Mouse (Mus musculus): Measurements from ENCODE around the gene Skap2. TPM values are rescaled to one million over a fixed set of nuclear protein-coding genes. Genes with fewer than 3 reads are reported as not detected.

The Skap2 gene
- polyA plus RNA-seq, 1 experiment: 23.0 TPM

- Histone ChIP-seq H3K9me3 (no peaks in the 10 kb centered on the region), H3K36me3 (replicated peaks; ENCODE audit: low read length) (peaks cover 92% of the 10 kb centered on the region), H3K4me1 (peaks cover 11% of the 10 kb centered on the region), H3K4me3 (replicated peaks) (no peak overlapping the region), H3K27me3 (replicated peaks) (no peaks in the 10 kb centered on the region)
- TF ChIP-seq GATA1 (IDR thresholded peaks at IDR 0.05; ENCODE audit: borderline replicate concordance, low read length) (no peak), FLI1 (IDR thresholded peaks at IDR 0.05; ENCODE audit: low read length) (no peak)
These were observed 148.8 kb downstream of the Skap2 start for GRCm38 (mm10) chr6:51863508-51863907.

GRCm38 (mm10) chr6:51860300-51860699 lies 152.0 kb downstream of the Skap2 start:
- H3K27me3 ChIP-seq (replicated peaks): no peaks in the 10 kb centered on the region
- TF ChIP-seq GATA1 (IDR thresholded peaks at IDR 0.05; ENCODE audit: borderline replicate concordance, low read length): no peak
- no peak for TF ChIP-seq FLI1 (IDR thresholded peaks at IDR 0.05; ENCODE audit: low read length)
- H3K36me3 ChIP-seq (replicated peaks; ENCODE audit: low read length): peaks cover 82% of the 10 kb centered on the region
- no peaks in the 10 kb centered on the region for H3K9me3 ChIP-seq
- no peak overlapping the region for H3K4me3 ChIP-seq (replicated peaks)
- H3K4me1 ChIP-seq: peaks cover 30% of the 10 kb centered on the region

- TF ChIP-seq FLI1 (IDR thresholded peaks at IDR 0.05; ENCODE audit: low read length) (no peak), GATA1 (IDR thresholded peaks at IDR 0.05; ENCODE audit: borderline replicate concordance, low read length) (no peak)
- peaks cover 68% of the 10 kb centered on the region for H3K36me3 ChIP-seq (replicated peaks; ENCODE audit: low read length)
- no peaks in the 10 kb centered on the region for H3K9me3 ChIP-seq
- H3K4me1 ChIP-seq: peaks cover 32% of the 10 kb centered on the region
- H3K27me3 ChIP-seq (replicated peaks): no peaks in the 10 kb centered on the region
- H3K4me3 ChIP-seq (replicated peaks): peak overlapping the region; percentile 59
These were observed 154.5 kb downstream of the Skap2 start for GRCm38 (mm10) chr6:51857821-51858220.

- H3K36me3 ChIP-seq (replicated peaks; ENCODE audit: low read length): peaks cover 30% of the 10 kb centered on the region
- no peak overlapping the region for H3K4me3 ChIP-seq (replicated peaks)
- H3K4me1 ChIP-seq: peaks cover 22% of the 10 kb centered on the region
- H3K27me3 ChIP-seq (replicated peaks): peaks cover 3% of the 10 kb centered on the region
- H3K9me3 ChIP-seq: no peaks in the 10 kb centered on the region
- TF ChIP-seq GATA1 (IDR thresholded peaks at IDR 0.05; ENCODE audit: borderline replicate concordance, low read length) (no peak), FLI1 (IDR thresholded peaks at IDR 0.05; ENCODE audit: low read length) (no peak)
These were observed 159.1 kb downstream of the Skap2 start for GRCm38 (mm10) chr6:51853291-51853690.

- Histone ChIP-seq H3K36me3 (replicated peaks; ENCODE audit: low read length) (peaks cover 24% of the 10 kb centered on the region), H3K9me3 (no peaks in the 10 kb centered on the region), H3K4me3 (replicated peaks) (no peak overlapping the region), H3K27me3 (replicated peaks) (peaks cover 5% of the 10 kb centered on the region), H3K4me1 (peaks cover 19% of the 10 kb centered on the region)
- no peak for TF ChIP-seq FLI1 (IDR thresholded peaks at IDR 0.05; ENCODE audit: low read length)
- TF ChIP-seq GATA1 (IDR thresholded peaks at IDR 0.05; ENCODE audit: borderline replicate concordance, low read length): no peak
These were observed 159.7 kb downstream of the Skap2 start for GRCm38 (mm10) chr6:51852643-51853042.

GRCm38 (mm10) chr6:51851544-51851943 lies 160.8 kb downstream of the Skap2 start:
- Histone ChIP-seq H3K36me3 (replicated peaks; ENCODE audit: low read length) (peaks cover 15% of the 10 kb centered on the region), H3K4me3 (replicated peaks) (no peak overlapping the region), H3K4me1 (peaks cover 12% of the 10 kb centered on the region), H3K9me3 (no peaks in the 10 kb centered on the region), H3K27me3 (replicated peaks) (peaks cover 6% of the 10 kb centered on the region)
- no peak for TF ChIP-seq GATA1 (IDR thresholded peaks at IDR 0.05; ENCODE audit: borderline replicate concordance, low read length)
- no peak for TF ChIP-seq FLI1 (IDR thresholded peaks at IDR 0.05; ENCODE audit: low read length)

- no peak overlapping the region for H3K4me3 ChIP-seq (replicated peaks)
- H3K4me1 ChIP-seq: peaks cover 3% of the 10 kb centered on the region; the same call in 1 of the 2 replicates
- peaks cover 6% of the 10 kb centered on the region for H3K27me3 ChIP-seq (replicated peaks)
- no peak for TF ChIP-seq GATA1 (IDR thresholded peaks at IDR 0.05; ENCODE audit: borderline replicate concordance, low read length)
- no peak for TF ChIP-seq FLI1 (IDR thresholded peaks at IDR 0.05; ENCODE audit: low read length)
- peaks cover 9% of the 10 kb centered on the region for H3K36me3 ChIP-seq (replicated peaks; ENCODE audit: low read length)
- H3K9me3 ChIP-seq: no peaks in the 10 kb centered on the region
These were observed 162.1 kb downstream of the Skap2 start for GRCm38 (mm10) chr6:51850030-51850817.

- TF ChIP-seq GATA1 (IDR thresholded peaks at IDR 0.05; ENCODE audit: borderline replicate concordance, low read length) (no peak), FLI1 (IDR thresholded peaks at IDR 0.05; ENCODE audit: low read length) (no peak)
- Histone ChIP-seq H3K9me3 (no peaks in the 10 kb centered on the region), H3K36me3 (replicated peaks; ENCODE audit: low read length) (peaks cover 3% of the 10 kb centered on the region), H3K27me3 (replicated peaks) (peaks cover 6% of the 10 kb centered on the region), H3K4me1 (peaks cover 3% of the 10 kb centered on the region; the same call in 1 of the 2 replicates), H3K4me3 (replicated peaks) (no peak overlapping the region)
These were observed 162.8 kb downstream of the Skap2 start for GRCm38 (mm10) chr6:51849561-51849960.

- Histone ChIP-seq H3K9me3 (no peaks in the 10 kb centered on the region), H3K4me3 (replicated peaks) (no peak overlapping the region), H3K36me3 (replicated peaks; ENCODE audit: low read length) (no peaks in the 10 kb centered on the region), H3K27me3 (replicated peaks) (peaks cover 21% of the 10 kb centered on the region), H3K4me1 (no peaks in the 10 kb centered on the region)
- no peak for TF ChIP-seq FLI1 (IDR thresholded peaks at IDR 0.05; ENCODE audit: low read length)
- no peak for TF ChIP-seq GATA1 (IDR thresholded peaks at IDR 0.05; ENCODE audit: borderline replicate concordance, low read length)
These were observed 168.2 kb downstream of the Skap2 start for GRCm38 (mm10) chr6:51844106-51844505.

- H3K4me1 ChIP-seq: no peaks in the 10 kb centered on the region
- H3K4me3 ChIP-seq (replicated peaks): no peak overlapping the region
- H3K9me3 ChIP-seq: no peaks in the 10 kb centered on the region
- peaks cover 22% of the 10 kb centered on the region for H3K27me3 ChIP-seq (replicated peaks)
- no peak for TF ChIP-seq GATA1 (IDR thresholded peaks at IDR 0.05; ENCODE audit: borderline replicate concordance, low read length)
- TF ChIP-seq FLI1 (IDR thresholded peaks at IDR 0.05; ENCODE audit: low read length): no peak
- H3K36me3 ChIP-seq (replicated peaks; ENCODE audit: low read length): no peaks in the 10 kb centered on the region
These were observed 169.3 kb downstream of the Skap2 start for GRCm38 (mm10) chr6:51843081-51843480.

Data from megakaryocyte, embryonic 14.5 days (primary cell).